Mouse (Mus musculus) lung, adult 2 months (tissue): ENCODE data around the gene Fli1.

Source experiments
- CTCF ChIP-seq: fragments of 200-500 bp; IDR thresholded peaks from 2 replicates; pipeline ENCODE4 v1.5.1; 2011; ENCODE audit warnings: mild to moderate bottlenecking, low read length, control low read depth; ENCODE audit not compliant: insufficient read depth
- POLR2A ChIP-seq: fragments of 200-500 bp; IDR thresholded peaks from 2 replicates; pipeline ENCODE4 v1.6.1; 2011; ENCODE audit warnings: low read depth, mild to moderate bottlenecking, control low read depth, low read length, borderline replicate concordance; ENCODE audit errors: extremely low read depth

- TF ChIP-seq CTCF: no peak
- no peak for TF ChIP-seq POLR2A
Observed at GRCm38 (mm10) chr9:32571676-32572075, 29.0 kb upstream of the Fli1 start.
